Mouse (Mus musculus): ENCODE data around the gene Myrfl. TPM values are rescaled to one million over a fixed set of nuclear protein-coding genes. Genes with fewer than 3 reads are reported as not detected.

Gene Myrfl
- polyA plus RNA-seq, 1 experiment, result not detected

DNA sequence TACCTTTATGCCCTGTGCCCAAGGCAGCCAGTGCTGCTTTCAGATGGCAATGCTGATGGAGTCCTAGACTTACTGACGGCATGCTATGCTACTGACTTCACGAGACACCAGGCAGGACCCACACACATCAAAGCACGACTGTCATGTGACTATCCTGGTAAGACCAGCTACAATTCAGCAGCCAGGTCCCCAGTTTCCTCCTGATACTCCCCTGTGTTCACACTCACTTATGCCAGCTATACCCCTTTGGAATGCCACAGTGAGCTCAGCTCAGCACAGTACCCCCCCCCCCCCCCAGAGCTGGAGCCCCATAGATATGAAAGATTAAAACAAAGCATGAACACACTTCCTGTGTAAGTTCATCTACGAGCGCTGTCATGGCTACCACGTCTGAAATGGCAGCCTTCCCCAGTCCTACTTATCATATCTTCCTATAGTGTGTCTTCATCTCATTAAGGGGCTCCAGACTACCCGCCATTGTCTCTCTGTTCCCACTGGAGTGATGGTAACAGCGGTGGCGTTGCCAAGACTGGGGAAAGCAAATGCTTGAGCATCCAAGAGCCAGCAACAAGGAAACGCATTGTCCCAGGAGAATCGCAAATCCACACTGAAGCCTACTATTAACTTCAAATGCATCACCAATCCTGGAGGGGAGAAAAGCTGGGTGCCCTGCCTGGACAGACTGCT is 43.4 kb downstream of the Myrfl start:
- Histone ChIP-seq H3K27me3 (ENCODE audit: control insufficient read depth) (no peaks in the 10 kb centered on the region), H3K4me3 (replicated peaks) (no peak overlapping the region), H3K4me1 (ENCODE audit: control insufficient read depth) (no peaks in the 10 kb centered on the region), H3K36me3 (ENCODE audit: control insufficient read depth) (no peaks in the 10 kb centered on the region), H3K9me3 (ENCODE audit: control insufficient read depth, low read length) (no peaks in the 10 kb centered on the region)
- TF ChIP-seq TAL1 (IDR thresholded peaks at IDR 0.05; ENCODE audit: low read length) (no peak), GATA1 (IDR thresholded peaks at IDR 0.05; ENCODE audit: low read length) (no peak)

DNA sequence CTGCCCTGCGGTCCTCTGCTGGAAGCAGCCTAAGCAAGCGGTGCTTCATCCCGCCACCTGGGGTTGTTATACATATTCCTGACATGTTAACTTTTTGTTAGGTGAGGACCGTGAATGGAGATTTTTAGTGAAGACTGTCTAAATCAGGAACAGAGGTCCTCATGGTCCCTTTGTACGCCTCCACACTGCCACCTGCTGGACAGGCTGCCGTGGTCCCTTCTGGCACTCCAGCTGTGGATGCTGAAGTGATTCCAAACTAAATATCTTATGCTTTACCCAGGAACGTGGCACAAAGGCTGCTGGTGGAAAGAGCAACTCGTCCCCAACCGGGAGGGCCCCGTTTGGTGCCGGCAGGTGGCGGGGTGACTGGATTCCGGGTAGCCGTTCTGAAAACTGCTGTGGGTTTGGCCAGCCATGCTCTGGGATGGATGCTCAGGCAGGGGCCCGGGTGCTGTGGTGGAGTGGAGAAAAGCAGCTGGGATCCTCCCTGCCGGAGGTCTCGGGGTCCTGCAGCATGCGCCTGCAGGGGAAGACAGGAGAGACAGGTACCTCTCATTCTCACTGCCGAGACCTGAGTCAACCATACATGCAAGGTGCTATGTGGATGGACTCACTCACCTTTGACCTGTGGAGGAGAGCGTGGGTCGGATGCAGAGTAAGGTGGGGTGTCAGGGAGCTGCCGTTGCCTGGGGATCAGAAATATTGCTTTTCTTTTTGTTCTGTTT is 47.8 kb downstream of the Myrfl start:
- H3K9me3 ChIP-seq (ENCODE audit: control insufficient read depth, low read length), result no peaks in the 10 kb centered on the region
- H3K36me3 ChIP-seq (ENCODE audit: control insufficient read depth), result no peaks in the 10 kb centered on the region
- H3K4me3 ChIP-seq (replicated peaks), result no peak overlapping the region

DNA sequence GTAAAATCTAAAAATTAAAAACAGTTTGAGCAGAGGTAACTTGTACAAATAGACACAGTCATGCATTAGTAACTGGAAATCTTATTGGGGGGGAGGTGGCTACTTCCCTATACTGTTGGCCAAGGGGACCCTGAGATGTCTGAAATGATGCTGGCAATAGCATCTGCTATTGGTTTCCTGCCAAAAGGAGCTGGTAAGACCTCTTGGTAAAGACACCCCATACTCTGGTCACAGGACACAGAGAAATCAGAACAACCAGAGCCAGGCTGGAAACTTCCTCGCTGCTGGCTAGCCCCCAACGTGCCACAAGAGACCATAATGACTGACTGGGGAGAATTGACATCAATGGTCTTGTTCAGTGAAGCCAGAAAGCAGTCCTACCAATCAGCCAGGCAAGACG is 55.2 kb downstream of the Myrfl start:
- no peak overlapping the region for H3K4me3 ChIP-seq (replicated peaks)
- H3K27me3 ChIP-seq (ENCODE audit: control insufficient read depth), result no peaks in the 10 kb centered on the region
- TF ChIP-seq GATA1 (IDR thresholded peaks at IDR 0.05; ENCODE audit: low read length), result no peak
- TF ChIP-seq TAL1 (IDR thresholded peaks at IDR 0.05; ENCODE audit: low read length), result no peak
- H3K4me1 ChIP-seq (ENCODE audit: control insufficient read depth), result no peaks in the 10 kb centered on the region
- H3K9me3 ChIP-seq (ENCODE audit: control insufficient read depth, low read length), result no peaks in the 10 kb centered on the region
- no peaks in the 10 kb centered on the region for H3K36me3 ChIP-seq (ENCODE audit: control insufficient read depth)

More for the DNA sequence above, 47.8 kb downstream of the Myrfl start:
- Histone ChIP-seq H3K4me1 (ENCODE audit: control insufficient read depth) (no peaks in the 10 kb centered on the region), H3K27me3 (ENCODE audit: control insufficient read depth) (no peaks in the 10 kb centered on the region)
- no peak for TF ChIP-seq GATA1 (IDR thresholded peaks at IDR 0.05; ENCODE audit: low read length)
- no peak for TF ChIP-seq TAL1 (IDR thresholded peaks at IDR 0.05; ENCODE audit: low read length)

DNA sequence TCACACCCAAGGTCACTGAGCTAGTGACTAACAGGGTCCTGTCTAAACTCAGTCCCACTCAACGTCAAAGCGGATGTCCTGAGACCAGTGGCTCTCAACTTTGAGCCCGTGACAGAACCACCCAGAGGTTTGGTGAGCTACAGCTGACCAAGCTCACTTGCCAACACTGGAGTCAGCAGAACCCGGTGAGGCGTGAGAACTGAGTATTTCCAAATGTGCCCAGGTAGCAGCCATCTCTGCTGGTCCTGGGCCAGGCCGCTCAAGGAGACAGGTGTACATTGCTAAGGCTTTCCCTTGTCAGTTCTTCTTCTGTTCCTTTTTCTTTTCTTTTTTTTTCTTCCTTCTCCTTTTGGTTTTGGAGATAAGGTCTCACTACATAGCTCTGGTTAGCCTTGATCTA is 66.0 kb downstream of the Myrfl start:
- Histone ChIP-seq H3K4me3 (replicated peaks) (no peak overlapping the region), H3K9me3 (ENCODE audit: control insufficient read depth, low read length) (no peaks in the 10 kb centered on the region), H3K27me3 (ENCODE audit: control insufficient read depth) (no peaks in the 10 kb centered on the region), H3K36me3 (ENCODE audit: control insufficient read depth) (no peaks in the 10 kb centered on the region), H3K4me1 (ENCODE audit: control insufficient read depth) (no peaks in the 10 kb centered on the region)
- TF ChIP-seq GATA1 (IDR thresholded peaks at IDR 0.05; ENCODE audit: low read length) (no peak), TAL1 (IDR thresholded peaks at IDR 0.05; ENCODE audit: low read length) (no peak)

DNA sequence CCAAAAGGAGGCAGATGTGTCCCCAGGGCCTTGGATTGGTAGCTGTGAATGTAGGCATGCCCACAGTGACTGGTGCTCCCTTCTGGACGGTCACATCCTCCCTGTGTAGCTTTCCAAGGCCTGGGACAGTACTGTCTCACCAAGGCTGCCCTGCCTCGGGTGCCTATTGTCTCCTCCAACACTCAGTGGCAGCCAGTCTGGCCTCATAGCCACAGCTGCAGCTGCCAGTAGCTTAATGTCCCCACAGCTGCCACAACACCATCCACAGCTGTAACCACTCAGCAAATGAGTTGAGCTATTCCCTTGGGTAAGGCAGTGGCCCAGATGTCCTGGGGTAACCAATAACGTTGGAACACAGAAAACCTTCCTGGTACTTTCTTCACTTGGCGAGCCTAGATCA is 68.6 kb downstream of the Myrfl start:
- Histone ChIP-seq H3K9me3 (ENCODE audit: control insufficient read depth, low read length) (no peaks in the 10 kb centered on the region), H3K4me3 (replicated peaks) (no peak overlapping the region), H3K36me3 (ENCODE audit: control insufficient read depth) (no peaks in the 10 kb centered on the region), H3K4me1 (ENCODE audit: control insufficient read depth) (no peaks in the 10 kb centered on the region), H3K27me3 (ENCODE audit: control insufficient read depth) (no peaks in the 10 kb centered on the region)
- no peak for TF ChIP-seq GATA1 (IDR thresholded peaks at IDR 0.05; ENCODE audit: low read length)
- no peak for TF ChIP-seq TAL1 (IDR thresholded peaks at IDR 0.05; ENCODE audit: low read length)

DNA sequence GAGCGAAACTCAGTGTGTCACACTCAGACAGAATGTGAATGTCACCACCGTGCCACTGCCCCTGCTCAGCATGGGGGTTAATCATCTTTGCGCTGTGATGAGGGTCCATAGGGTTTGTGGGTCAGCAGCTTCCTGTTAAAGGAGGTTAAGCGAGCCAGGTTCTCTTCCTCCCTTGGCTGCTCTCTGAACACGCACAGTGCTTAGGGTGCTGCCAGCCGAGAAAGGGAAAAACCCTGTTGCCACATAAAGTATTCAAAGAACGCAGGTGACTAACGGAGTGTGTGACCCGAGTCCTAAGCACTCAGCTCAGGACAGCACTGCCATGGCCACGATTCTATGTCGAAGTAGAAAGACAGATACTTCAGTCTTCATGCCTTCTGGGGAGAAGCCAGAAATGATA is 69.4 kb downstream of the Myrfl start:
- H3K27me3 ChIP-seq (ENCODE audit: control insufficient read depth), result no peaks in the 10 kb centered on the region
- H3K9me3 ChIP-seq (ENCODE audit: control insufficient read depth, low read length), result no peaks in the 10 kb centered on the region
- TF ChIP-seq GATA1 (IDR thresholded peaks at IDR 0.05; ENCODE audit: low read length) (no peak), TAL1 (IDR thresholded peaks at IDR 0.05; ENCODE audit: low read length) (no peak)
- no peaks in the 10 kb centered on the region for H3K36me3 ChIP-seq (ENCODE audit: control insufficient read depth)
- no peaks in the 10 kb centered on the region for H3K4me1 ChIP-seq (ENCODE audit: control insufficient read depth)
- H3K4me3 ChIP-seq (replicated peaks), result no peak overlapping the region

DNA sequence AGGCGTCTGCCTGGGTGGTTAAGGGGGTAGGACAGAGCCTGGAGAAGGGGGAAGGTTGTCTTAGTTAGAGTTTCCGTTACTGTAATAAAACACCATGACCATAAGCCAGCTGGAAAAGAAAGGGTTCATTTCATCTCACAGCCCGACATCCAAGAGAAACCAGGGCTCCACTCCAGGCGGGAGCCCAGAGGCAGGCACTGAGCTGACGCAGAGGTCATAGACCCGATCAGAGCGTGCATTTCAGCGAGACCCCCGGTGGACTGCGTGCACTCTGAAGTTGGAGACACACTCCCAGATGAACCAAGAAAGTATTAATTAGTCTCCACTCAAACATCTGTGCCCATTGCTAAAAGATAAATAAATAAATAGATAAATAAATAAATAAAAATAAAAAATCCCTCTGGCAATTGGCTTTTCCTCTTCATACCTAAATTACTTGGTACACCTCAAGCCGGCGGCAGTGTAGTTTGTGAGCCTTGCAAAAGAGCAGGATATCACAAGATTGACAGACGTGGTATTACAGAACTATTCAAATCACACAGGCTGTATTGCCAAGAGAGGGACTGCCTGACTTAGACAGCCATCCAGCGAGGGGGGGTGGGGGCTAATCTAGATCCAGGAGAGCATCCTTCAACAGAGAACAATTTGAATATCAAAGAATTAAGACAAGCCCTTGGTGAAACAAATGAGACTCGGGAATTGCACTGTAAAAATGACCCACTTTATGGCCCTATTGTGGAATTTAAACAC is 81.2 kb downstream of the Myrfl start:
- no peak overlapping the region for H3K4me3 ChIP-seq (replicated peaks)
- H3K36me3 ChIP-seq (ENCODE audit: control insufficient read depth), result no peaks in the 10 kb centered on the region
- no peaks in the 10 kb centered on the region for H3K27me3 ChIP-seq (ENCODE audit: control insufficient read depth)
- TF ChIP-seq TAL1 (IDR thresholded peaks at IDR 0.05; ENCODE audit: low read length) (no peak), GATA1 (IDR thresholded peaks at IDR 0.05; ENCODE audit: low read length) (no peak)
- peaks cover 4% of the 10 kb centered on the region; the same call in 1 of the 2 replicates for H3K9me3 ChIP-seq (ENCODE audit: control insufficient read depth, low read length)
- no peaks in the 10 kb centered on the region for H3K4me1 ChIP-seq (ENCODE audit: control insufficient read depth)

DNA sequence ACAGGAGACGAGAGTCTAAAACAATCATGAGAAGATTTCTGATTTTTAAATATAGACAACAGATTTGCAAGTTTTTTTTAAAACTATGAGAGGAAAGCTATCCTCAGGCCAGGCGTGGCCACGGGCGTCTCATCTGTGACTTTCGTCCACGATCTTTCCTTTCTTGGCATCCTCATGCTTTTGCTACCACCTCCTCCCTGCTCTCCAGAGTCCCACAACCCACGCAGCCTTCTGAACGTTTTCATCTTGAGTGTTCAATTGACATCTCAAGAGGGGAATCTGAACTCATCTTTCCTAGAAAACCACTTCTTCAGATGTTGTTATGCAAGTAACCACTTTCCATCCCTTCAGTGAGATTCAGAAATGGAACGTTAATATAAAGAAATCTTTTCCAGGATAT is 83.6 kb downstream of the Myrfl start:
- H3K36me3 ChIP-seq (ENCODE audit: control insufficient read depth), result no peaks in the 10 kb centered on the region
- peaks cover 4% of the 10 kb centered on the region; the same call in 1 of the 2 replicates for H3K9me3 ChIP-seq (ENCODE audit: control insufficient read depth, low read length)
- TF ChIP-seq TAL1 (IDR thresholded peaks at IDR 0.05; ENCODE audit: low read length), result no peak
- TF ChIP-seq GATA1 (IDR thresholded peaks at IDR 0.05; ENCODE audit: low read length), result no peak
- no peaks in the 10 kb centered on the region for H3K27me3 ChIP-seq (ENCODE audit: control insufficient read depth)
- no peak overlapping the region for H3K4me3 ChIP-seq (replicated peaks)
- no peaks in the 10 kb centered on the region for H3K4me1 ChIP-seq (ENCODE audit: control insufficient read depth)

DNA sequence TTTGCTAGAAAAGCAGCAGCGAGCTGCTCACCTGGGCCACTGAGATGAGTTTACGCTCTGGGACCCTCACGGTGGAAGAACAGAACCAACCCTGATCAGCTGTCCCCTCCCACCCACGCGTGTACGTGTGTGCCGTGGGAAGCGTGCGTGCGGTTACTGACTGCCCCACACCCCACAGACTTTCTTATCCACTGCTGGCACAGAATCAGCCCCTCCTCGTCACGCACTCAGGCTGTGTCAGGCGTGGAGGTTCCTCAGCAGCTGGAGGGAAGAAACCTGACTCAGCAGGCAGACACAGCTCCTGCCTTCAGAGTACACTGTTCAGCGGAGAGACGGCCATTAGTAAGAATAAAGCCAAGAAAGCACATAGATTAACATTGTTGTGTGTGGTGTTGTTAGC is 86.0 kb downstream of the Myrfl start:
- Histone ChIP-seq H3K36me3 (ENCODE audit: control insufficient read depth) (no peaks in the 10 kb centered on the region), H3K27me3 (ENCODE audit: control insufficient read depth) (no peaks in the 10 kb centered on the region), H3K4me3 (replicated peaks) (no peak overlapping the region), H3K4me1 (ENCODE audit: control insufficient read depth) (no peaks in the 10 kb centered on the region), H3K9me3 (ENCODE audit: control insufficient read depth, low read length) (peaks cover 4% of the 10 kb centered on the region; the same call in 1 of the 2 replicates)
- TF ChIP-seq TAL1 (IDR thresholded peaks at IDR 0.05; ENCODE audit: low read length) (no peak), GATA1 (IDR thresholded peaks at IDR 0.05; ENCODE audit: low read length) (no peak)
